Mouse (Mus musculus) heart, embryonic 14.5 days (tissue): ENCODE data around the gene Cyren. TPM values are rescaled to one million over a fixed set of nuclear protein-coding genes. Genes with fewer than 3 reads are reported as not detected.

Experiments
- ATAC-seq: fragments of 200-750 bp; cut with Nextera tagmentation; 2 replicates; pipeline ENCODE4 v1.8.0; 2017; ENCODE audit warnings: low read depth, moderate TSS enrichment; ENCODE audit not compliant: insufficient number of reproducible peaks, insufficient read depth, low FRiP score
- H3K27ac ChIP-seq, 2 experiments: fragments of 200-500 bp in 1 of 2; fragments of 300-500 bp in 1 of 2; sonication (generic) in 1 of 2; replicated peaks in 1 of 2; 2 replicates each; pipeline ENCODE4 v1.5.1; 2012 to 2014; ENCODE audit warnings: low read depth in 2 of 2, low read length in 2 of 2, control low read depth in 1 of 2, mild to moderate bottlenecking in 1 of 2, mixed read lengths in 1 of 2; ENCODE audit not compliant: control insufficient read depth in 1 of 2, insufficient read depth in 1 of 2
- H3K27me3 ChIP-seq: fragments of 300-500 bp; sonication (generic); 2 replicates; pipeline ENCODE4 v1.6.1; 2014; ENCODE audit warnings: mild to moderate bottlenecking, low read length, control low read depth; ENCODE audit not compliant: control insufficient read depth, insufficient read depth
- H3K36me3 ChIP-seq: fragments of 300-500 bp; sonication (generic); 2 replicates; pipeline ENCODE4 v1.6.1; 2014; ENCODE audit warnings: mild to moderate bottlenecking, control low read depth, low read length, mixed read lengths; ENCODE audit not compliant: control insufficient read depth, insufficient read depth
- H3K4me1 ChIP-seq, 2 experiments: fragments of 200-500 bp in 1 of 2; fragments of 300-500 bp in 1 of 2; sonication (generic) in 1 of 2; 2 replicates each; pipeline ENCODE4 v1.6.1; 2012 to 2014; ENCODE audit warnings: low read length in 2 of 2, control low read depth in 1 of 2, mixed read lengths in 1 of 2; ENCODE audit not compliant: control insufficient read depth in 2 of 2, insufficient read depth in 2 of 2
- H3K4me2 ChIP-seq: fragments of 300-500 bp; sonication (generic); 2 replicates; pipeline ENCODE4 v1.6.1; 2014; ENCODE audit warnings: mild to moderate bottlenecking, low read length
- H3K4me3 ChIP-seq, 2 experiments: fragments of 200-500 bp in 1 of 2; fragments of 300-500 bp in 1 of 2; sonication (generic) in 1 of 2; 2 replicates each; pipeline ENCODE4 v1.5.1; 2012 to 2014; ENCODE audit warnings: low read length in 2 of 2, mild to moderate bottlenecking in 2 of 2, control low read depth in 1 of 2, low read depth in 1 of 2, moderate library complexity in 1 of 2; ENCODE audit not compliant: control insufficient read depth in 1 of 2, insufficient read depth in 1 of 2
- H3K9ac ChIP-seq: fragments of 300-500 bp; sonication (generic); 2 replicates; pipeline ENCODE4 v1.6.1; 2014; ENCODE audit warnings: mild to moderate bottlenecking, low read length
- H3K9me3 ChIP-seq: fragments of 300-500 bp; sonication (generic); 2 replicates; pipeline ENCODE4 v1.6.1; 2016; ENCODE audit warnings: low read length, control low read depth; ENCODE audit not compliant: control insufficient read depth
- WGBS: fragments of 180-500 bp; shearing (Covaris S2); extraction: QIAGEN DNeasy Blood & Tissue Kit; methylation state at CpG from one replicate; pipeline ENCODE4 v1.1.7; 2014; 5-methylcytosine and 5-hydroxymethylcytosine counted together
- polyA plus RNA-seq: library from polyadenylated mRNA; unstranded; fragments of >200 nt; fragmentation: Nextera tagmentation; extraction: Ambion mirVana; gene quantifications from 2 replicates; pipeline ENCODE4 v1.2.1, GENCODE M21; 2014

Gene Cyren
- 5.8 and 6.3 TPM in 2 replicates for polyA plus RNA-seq

- Histone ChIP-seq H3K4me2 (peak within 1 kb of the TSS; percentile 88), H3K4me1 (peaks cover 27 to 42% of the 10 kb centered on the region in 2 experiments), H3K9ac (peak within 1 kb of the TSS; percentile 94), H3K9me3 (no peaks in the 10 kb centered on the region), H3K4me3 (peak within 1 kb of the TSS; percentile 72 to 87), H3K27ac (peak within 1 kb of the TSS; percentile 88 to 94), H3K27me3 (no peaks in the 10 kb centered on the region), H3K36me3 (peaks cover 42% of the 10 kb centered on the region)
- WGBS: under 1% methylated on average over 53 of the region's 56 CpGs
- ATAC-seq: peak; percentile 83
These were observed at the start of gene Cyren for GRCm38 (mm10) chr6:34877509-34878321. Gene Cyren (minus strand): TSS chr6:34878060.

- H3K4me3 ChIP-seq: no peak overlapping the region
- ATAC-seq: no peak
These were observed 49.7 kb upstream of the Cyren start for GRCm38 (mm10) chr6:34927594-34927993.

DNA sequence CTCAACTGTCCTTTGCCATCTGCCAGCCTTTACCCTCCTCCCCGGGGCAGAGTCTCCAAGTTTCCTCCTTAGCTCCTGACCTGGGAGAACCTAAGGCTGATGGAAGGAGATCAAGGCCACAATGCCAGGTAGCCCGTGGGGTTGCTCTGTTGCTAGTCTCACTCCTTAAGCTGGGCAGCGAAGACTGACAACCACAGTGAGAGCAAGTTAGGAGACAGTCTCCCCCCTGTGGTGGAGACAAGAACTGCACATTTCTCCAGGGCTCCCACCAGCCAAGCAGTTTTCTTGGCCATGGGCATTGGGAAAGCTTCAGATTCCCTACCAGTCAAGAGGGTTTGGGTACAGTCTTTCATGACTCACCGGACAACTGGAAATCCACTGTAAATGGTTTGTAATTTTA lies 49.3 kb upstream of the Cyren start:
- no peak overlapping the region for H3K4me3 ChIP-seq
- no peak overlapping the region for H3K4me2 ChIP-seq
- H3K4me1 ChIP-seq: no peaks in the 10 kb centered on the region
- no peak for ATAC-seq
- no peaks in the 10 kb centered on the region for H3K36me3 ChIP-seq
- no peak overlapping the region for H3K9ac ChIP-seq
- no peak overlapping the region for H3K27ac ChIP-seq
- 40% methylated on average over 4 of the region's 4 CpGs for WGBS
- H3K9me3 ChIP-seq: no peaks in the 10 kb centered on the region
- H3K27me3 ChIP-seq: no peaks in the 10 kb centered on the region

More at GRCm38 (mm10) chr6:34927594-34927993, 49.7 kb upstream of the Cyren start:
- Histone ChIP-seq H3K27ac (no peak overlapping the region), H3K9me3 (no peaks in the 10 kb centered on the region), H3K27me3 (no peaks in the 10 kb centered on the region), H3K4me2 (no peak overlapping the region), H3K4me1 (no peaks in the 10 kb centered on the region), H3K36me3 (no peaks in the 10 kb centered on the region), H3K9ac (no peak overlapping the region)
- 86% methylated on average over 8 of the region's 8 CpGs for WGBS

- ATAC-seq: 0 out of 2 replicates have a peak, but pooled peaks have one; percentile 35
- no peak overlapping the region for H3K27ac ChIP-seq
- 43% methylated on average over 14 of the region's 14 CpGs for WGBS
- H3K9me3 ChIP-seq: no peaks in the 10 kb centered on the region
- no peaks in the 10 kb centered on the region for H3K27me3 ChIP-seq
- H3K4me3 ChIP-seq: no peak overlapping the region
- H3K4me1 ChIP-seq: no peaks in the 10 kb centered on the region; a peak in 1 of 4 replicates
- no peak overlapping the region for H3K9ac ChIP-seq
- H3K4me2 ChIP-seq: no peak overlapping the region
- H3K36me3 ChIP-seq: no peaks in the 10 kb centered on the region
These were observed 44.1 kb upstream of the Cyren start for GRCm38 (mm10) chr6:34921941-34922340.

GRCm38 (mm10) chr6:34920631-34921030 lies 42.8 kb upstream of the Cyren start:
- 92% methylated on average over 12 of the region's 12 CpGs for WGBS
- no peak overlapping the region for H3K9ac ChIP-seq
- H3K9me3 ChIP-seq: no peaks in the 10 kb centered on the region
- no peak for ATAC-seq
- H3K4me2 ChIP-seq: no peak overlapping the region
- H3K4me1 ChIP-seq: no peaks in the 10 kb centered on the region; a peak in 1 of 4 replicates
- no peak overlapping the region for H3K4me3 ChIP-seq
- no peaks in the 10 kb centered on the region for H3K27me3 ChIP-seq
- H3K27ac ChIP-seq: no peak overlapping the region
- H3K36me3 ChIP-seq: no peaks in the 10 kb centered on the region

- Histone ChIP-seq H3K9ac (no peak within 1 kb of the TSS), H3K4me1 (no peaks in the 10 kb centered on the region; a peak in 1 of 4 replicates), H3K4me3 (no peak within 1 kb of the TSS), H3K27ac (no peak within 1 kb of the TSS), H3K36me3 (no peaks in the 10 kb centered on the region), H3K27me3 (no peaks in the 10 kb centered on the region), H3K4me2 (no peak within 1 kb of the TSS), H3K9me3 (no peaks in the 10 kb centered on the region)
- WGBS: 45% methylated on average over 10 of the region's 10 CpGs
- no peak for ATAC-seq
These were observed 42.1 kb upstream of the Cyren start, which contains the start of gene Stra8 for GRCm38 (mm10) chr6:34919956-34920355. Gene Stra8 (plus strand): TSS chr6:34920163.

GRCm38 (mm10) chr6:34919146-34919545 lies 41.3 kb upstream of the Cyren start:
- Histone ChIP-seq H3K9ac (no peak overlapping the region), H3K9me3 (no peaks in the 10 kb centered on the region), H3K36me3 (no peaks in the 10 kb centered on the region), H3K4me1 (no peaks in the 10 kb centered on the region; a peak in 1 of 4 replicates), H3K27ac (no peak overlapping the region), H3K27me3 (no peaks in the 10 kb centered on the region), H3K4me2 (no peak overlapping the region), H3K4me3 (no peak overlapping the region)
- WGBS: 90% methylated on average over 7 of the region's 7 CpGs
- no peak for ATAC-seq
